Mouse (Mus musculus): ENCODE results near the gene Gga3. TPM values are rescaled to one million over a fixed set of nuclear protein-coding genes. Genes with fewer than 3 reads are reported as not detected.

The Gga3 gene
- 100 to 1,000 TPM in 1 of 2 experiments, 10 to 100 TPM in 1; 85.1 to 112 TPM for total RNA-seq (2023)

DNA sequence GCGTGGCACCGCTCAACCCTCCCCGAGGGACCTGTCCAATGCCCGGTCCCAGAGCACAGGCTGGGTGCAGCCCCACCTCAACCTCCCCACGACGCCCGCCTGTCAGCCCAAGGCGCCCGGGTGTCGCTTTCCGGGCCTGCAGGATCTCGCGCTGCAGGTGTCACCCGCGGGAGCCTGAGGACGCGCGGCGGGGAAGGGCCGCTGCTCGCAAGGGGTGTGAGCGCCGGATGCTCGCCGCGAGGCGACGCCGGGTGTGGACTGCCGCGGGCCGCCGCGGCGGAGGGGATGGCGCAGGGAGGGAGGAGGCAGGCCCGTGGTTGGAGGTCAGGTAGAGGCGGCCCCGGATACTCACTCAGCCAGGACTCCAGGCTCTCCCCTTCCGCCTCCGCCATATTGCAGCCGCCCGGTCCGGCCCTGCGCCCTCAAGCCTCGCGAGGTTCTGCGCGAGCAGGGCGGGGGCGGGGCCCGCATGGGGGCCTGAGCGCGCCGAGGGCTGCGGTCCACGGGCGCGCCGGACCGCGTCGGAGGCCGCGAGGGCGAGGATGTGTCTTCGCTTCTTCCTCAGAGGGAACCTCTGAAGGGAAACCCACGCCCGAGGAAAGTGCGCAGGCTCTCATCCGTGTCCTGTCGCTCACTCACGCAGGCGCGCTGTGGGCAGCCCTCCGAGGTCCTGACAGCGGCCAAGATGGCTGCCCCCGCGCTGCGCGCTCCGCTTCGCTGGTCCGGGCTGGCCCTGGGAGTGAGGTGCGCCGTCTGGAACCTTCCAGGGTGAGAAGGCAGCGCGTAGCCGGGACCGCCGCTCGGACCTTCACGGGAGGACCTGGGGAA is at the start of gene Gga3, which contains the start of gene Mrps7:
Gene Gga3, minus strand, starts transcription at position 576 of the 828 bp plus-strand sequence.
Gene Mrps7, plus strand, starts transcription at position 450 of the 828 bp plus-strand sequence.

DNA sequence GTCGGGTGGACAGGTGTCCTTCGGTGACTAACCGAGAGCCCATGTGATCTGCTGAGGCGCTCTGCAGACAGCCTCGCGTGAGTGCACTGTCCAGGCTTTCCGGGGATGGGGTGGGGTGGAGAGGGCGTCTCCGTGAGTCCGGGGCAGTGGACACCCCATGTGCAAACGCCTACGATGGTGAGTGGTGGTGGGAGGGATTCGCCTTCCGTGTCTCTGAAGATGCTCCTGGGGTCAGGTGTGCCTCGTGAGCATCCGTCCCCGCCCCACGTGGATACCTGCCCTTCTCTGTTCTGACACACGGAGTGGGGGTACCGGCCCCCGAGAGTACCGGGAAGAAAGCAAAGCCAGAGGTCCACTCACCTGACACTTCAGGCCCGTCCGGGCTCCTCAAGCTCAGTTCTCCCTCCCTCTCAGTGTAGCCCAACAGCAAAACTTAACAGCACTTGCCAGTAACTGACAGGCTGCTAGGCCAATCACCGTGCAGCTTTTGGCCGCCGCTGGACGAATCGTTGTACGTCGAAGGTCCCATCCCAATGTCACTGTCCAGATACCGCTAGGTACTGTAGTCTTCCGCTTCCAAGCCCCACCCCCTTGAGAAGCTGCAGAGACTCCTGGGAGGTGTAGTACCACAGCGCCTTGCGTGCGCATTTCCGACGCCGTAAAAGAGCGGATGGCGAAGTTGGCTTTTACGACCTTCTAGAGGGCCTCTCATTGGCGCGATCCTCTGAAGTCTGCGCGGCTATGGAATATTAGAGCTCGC is 24.0 kb upstream of the Gga3 start, which contains the start of gene Slc25a19:
Gene Slc25a19, minus strand, starts transcription at position 591 of the 760 bp plus-strand sequence.

GRCm38 (mm10) chr11:115612410-115613137 is 8.7 kb upstream of the Gga3 start, which contains the start of gene Mif4gd:
TSS of gene Mif4gd (minus strand) at chr11:115612969.

GRCm38 (mm10) chr11:115564064-115564809 is 39.6 kb downstream of the Gga3 start, which contains the start of gene Nup85:
TSS of gene Nup85 (plus strand) at chr11:115564434.

DNA sequence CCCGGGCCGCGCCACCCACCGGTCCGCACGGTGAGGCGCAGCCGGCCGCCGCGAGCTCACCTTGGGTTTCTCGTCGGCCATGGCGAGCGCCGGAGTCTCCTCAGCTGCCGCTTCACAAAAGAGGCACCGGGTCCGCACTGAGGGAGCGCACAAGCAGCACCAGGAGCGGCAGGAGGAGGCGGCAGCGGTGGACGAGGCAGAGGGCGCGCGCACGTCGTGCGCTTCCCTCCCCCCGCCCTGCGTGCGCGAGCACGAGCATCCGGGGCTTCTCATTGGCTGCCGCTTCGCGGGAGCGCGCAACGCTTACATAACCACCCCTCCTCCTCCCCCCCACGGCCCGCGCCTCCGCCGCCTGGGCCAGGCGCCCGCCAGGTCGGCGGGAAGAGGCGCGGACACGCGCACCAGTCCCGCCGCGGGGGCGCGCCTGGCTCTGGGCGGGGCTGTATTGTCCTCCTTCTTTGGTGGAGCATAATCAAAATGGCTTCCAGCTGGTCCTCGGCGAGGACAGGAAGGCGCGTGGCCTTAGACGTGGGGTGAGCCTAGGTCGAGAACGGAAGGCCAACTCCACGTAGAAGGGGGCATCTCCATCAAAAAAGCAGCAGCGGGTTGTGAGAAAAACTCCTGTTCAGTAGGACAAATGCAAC is 67.7 kb downstream of the Gga3 start, which contains the start of gene Sumo2:
Gene Sumo2, minus strand, starts transcription at position 239 of the 644 bp plus-strand sequence.

Other genes with a start within 250 kb of the Gga3 start
- gene Hid1, start 236.3 kb downstream of the Gga3 start, total RNA-seq (2023) = 10 to 100 TPM; 47.2 to 49.2 TPM
- gene Cdr2l, start 222.1 kb downstream of the Gga3 start, total RNA-seq (2023) = 1 to 10 TPM; 2.1 to 3.1 TPM
- 100 to 1,000 TPM; 120 to 151 TPM for gene Mrpl58, start 200.3 kb downstream of the Gga3 start, total RNA-seq (2023)
- gene Atp5h, start 184.1 kb downstream of the Gga3 start, total RNA-seq (2023) = 100 to 1,000 TPM; 236 to 252 TPM
- gene Kctd2, start 183.9 kb downstream of the Gga3 start, total RNA-seq (2023) = 10 to 100 TPM; 61.5 TPM
- not detected for gene Trim80, start 163.5 kb downstream of the Gga3 start, total RNA-seq (2023)
- 10 to 100 TPM; 23.8 to 32.4 TPM for gene Slc16a5, start 141.6 kb downstream of the Gga3 start, total RNA-seq (2023)
- 10 to 100 TPM; 37.1 to 43.6 TPM for gene Armc7, start 128.4 kb downstream of the Gga3 start, total RNA-seq (2023)
- 100 to 1,000 TPM; 134 to 141 TPM for gene Nt5c, start 112.2 kb downstream of the Gga3 start, total RNA-seq (2023)
- gene Jpt1, start 89.7 kb downstream of the Gga3 start, total RNA-seq (2023) = 100 to 1,000 TPM; 208 to 231 TPM
- 100 to 1,000 TPM; 247 to 268 TPM for gene Sumo2, start 67.8 kb downstream of the Gga3 start, total RNA-seq (2023)
- gene Nup85, start 39.6 kb downstream of the Gga3 start, total RNA-seq (2023) = 10 to 100 TPM; 71.9 to 80.3 TPM
- 10 to 100 TPM; 26.0 to 29.7 TPM for gene Mrps7, start 126 bp downstream of the Gga3 start, total RNA-seq (2023)
- gene Mif4gd, start 8.9 kb upstream of the Gga3 start, total RNA-seq (2023) = 10 to 100 TPM; 61.1 to 61.2 TPM
- 10 to 100 TPM; 44.3 to 53.9 TPM for gene Slc25a19, start 24.2 kb upstream of the Gga3 start, total RNA-seq (2023)
- gene Grb2, start 104.5 kb upstream of the Gga3 start, total RNA-seq (2023) = 100 to 1,000 TPM; 135 to 150 TPM
- 10 to 100 TPM; 66.9 to 67.1 TPM for gene Tmem94, start 161.4 kb upstream of the Gga3 start, total RNA-seq (2023)
- 1 to 10 TPM; 1.8 to 2.3 TPM for gene Caskin2, start 209.6 kb upstream of the Gga3 start, total RNA-seq (2023)
- 10 to 100 TPM; 24.8 to 26.0 TPM for gene Tsen54, start 210.7 kb upstream of the Gga3 start, total RNA-seq (2023)
- gene Llgl2, start 220.0 kb upstream of the Gga3 start, total RNA-seq (2023) = 10 to 100 TPM; 40.6 to 43.0 TPM

Measured in T-cell, adult 66 days (primary cell).